Mouse (Mus musculus) liver, adult 2 months (tissue): ENCODE measurements around the gene Mdc1.

Source experiments
- CTCF ChIP-seq: fragments of 200-500 bp; IDR thresholded peaks from 2 replicates; pipeline ENCODE4 v1.5.1; 2011; ENCODE audit warnings: low read depth, low read length, control low read depth
- POLR2A ChIP-seq: fragments of 200-500 bp; IDR thresholded peaks from 2 replicates; pipeline ENCODE4 v1.6.1; 2011; ENCODE audit warnings: low read length, control low read depth; ENCODE audit not compliant: insufficient read depth; ENCODE audit errors: extremely low read depth

DNA sequence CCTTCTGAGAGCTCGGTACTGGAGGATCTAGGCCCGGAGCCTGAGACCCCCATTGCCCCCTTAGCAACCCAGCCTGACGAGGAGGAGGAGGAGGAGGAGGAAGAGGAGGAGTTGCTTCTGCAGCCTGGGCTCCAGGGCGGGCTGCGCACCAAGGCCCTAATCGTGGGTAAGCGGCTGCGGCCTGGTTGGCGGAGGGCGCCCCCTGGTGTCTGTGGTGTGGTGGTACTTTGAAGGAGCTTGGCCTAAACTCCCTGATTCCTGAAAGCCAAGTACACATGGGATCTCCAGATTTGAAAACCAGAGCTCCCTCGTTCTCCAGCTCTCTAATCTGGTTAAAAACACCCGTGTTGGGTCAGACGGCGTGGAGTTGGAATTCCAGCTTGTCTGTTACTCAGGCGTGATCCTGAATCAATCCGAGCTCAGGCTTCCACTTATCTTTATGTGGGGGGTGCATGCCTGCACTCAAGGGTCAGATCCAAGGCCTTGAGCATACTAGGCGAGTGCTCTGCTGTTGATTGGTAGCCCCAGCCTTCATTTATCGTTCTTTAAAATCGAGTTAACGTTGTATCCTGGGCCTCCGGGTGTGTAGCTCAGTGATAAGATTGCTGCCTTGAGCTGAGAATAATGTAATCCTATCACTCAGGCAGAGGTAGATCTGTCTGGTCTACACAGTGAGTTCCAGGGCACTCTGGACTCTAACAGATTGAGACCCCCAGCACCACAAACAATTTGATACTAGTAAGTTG lies 32.6 kb downstream of the Mdc1 start:
- TF ChIP-seq POLR2A: no peak
- TF ChIP-seq CTCF: peak; percentile 94
